Mouse (Mus musculus): ENCODE data around the gene Tspan18. TPM values are rescaled to one million over a fixed set of nuclear protein-coding genes. Genes with fewer than 3 reads are reported as not detected.
A peak's percentile ranks its signal among the peaks of the same experiment; 100 is the strongest.

Tspan18 gene
- total RNA-seq, 2 experiments from 2014 or later = 39.1 to 40.2 TPM

DNA sequence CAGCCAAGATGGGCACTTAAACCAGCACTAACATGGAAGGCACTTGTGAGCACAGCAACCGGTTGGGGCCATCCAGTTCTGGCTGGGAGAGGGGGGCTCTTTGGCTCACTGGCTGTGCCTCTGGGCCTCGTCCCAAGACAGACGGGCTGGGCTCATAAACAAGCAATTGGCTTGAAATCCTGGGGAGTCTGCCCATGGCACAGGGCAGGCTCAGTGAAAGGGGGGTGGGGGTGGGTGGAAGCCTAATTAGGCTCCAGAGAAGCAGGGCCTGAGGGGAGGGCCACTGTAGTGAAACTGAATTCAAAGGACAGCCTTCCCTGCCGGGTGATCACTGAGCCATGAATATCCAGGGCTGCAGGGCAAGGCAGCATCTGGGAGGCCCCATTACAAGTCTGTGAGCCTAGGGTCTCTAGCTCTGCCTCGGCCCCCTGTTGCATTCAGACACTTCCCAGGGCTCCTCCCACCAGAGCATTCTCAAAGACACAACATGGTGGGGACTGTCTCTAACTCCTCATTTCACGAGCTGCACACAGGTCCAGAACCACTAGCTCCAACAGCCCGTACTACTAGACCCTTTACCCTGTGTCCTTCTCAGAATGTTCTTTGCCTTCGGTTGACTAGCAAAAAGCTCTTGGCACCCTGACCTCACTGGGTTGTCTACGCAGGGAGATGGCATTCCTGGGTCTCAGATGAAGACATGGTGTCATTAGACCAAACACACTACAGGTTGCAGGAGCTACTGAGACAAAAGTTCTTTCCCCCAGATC, 106.4 kb downstream of the Tspan18 start:
- TF ChIP-seq CTCF (conservative IDR thresholded peaks at IDR 0.05) = no peak
- H3K27ac ChIP-seq = peak overlapping the region; percentile 86
- no peak overlapping the region for H3K4me3 ChIP-seq
- peak in 1 of 2 experiments; percentile 50 for DNase-seq (ENCODE audit: low spot score in 2 of 2)

DNA sequence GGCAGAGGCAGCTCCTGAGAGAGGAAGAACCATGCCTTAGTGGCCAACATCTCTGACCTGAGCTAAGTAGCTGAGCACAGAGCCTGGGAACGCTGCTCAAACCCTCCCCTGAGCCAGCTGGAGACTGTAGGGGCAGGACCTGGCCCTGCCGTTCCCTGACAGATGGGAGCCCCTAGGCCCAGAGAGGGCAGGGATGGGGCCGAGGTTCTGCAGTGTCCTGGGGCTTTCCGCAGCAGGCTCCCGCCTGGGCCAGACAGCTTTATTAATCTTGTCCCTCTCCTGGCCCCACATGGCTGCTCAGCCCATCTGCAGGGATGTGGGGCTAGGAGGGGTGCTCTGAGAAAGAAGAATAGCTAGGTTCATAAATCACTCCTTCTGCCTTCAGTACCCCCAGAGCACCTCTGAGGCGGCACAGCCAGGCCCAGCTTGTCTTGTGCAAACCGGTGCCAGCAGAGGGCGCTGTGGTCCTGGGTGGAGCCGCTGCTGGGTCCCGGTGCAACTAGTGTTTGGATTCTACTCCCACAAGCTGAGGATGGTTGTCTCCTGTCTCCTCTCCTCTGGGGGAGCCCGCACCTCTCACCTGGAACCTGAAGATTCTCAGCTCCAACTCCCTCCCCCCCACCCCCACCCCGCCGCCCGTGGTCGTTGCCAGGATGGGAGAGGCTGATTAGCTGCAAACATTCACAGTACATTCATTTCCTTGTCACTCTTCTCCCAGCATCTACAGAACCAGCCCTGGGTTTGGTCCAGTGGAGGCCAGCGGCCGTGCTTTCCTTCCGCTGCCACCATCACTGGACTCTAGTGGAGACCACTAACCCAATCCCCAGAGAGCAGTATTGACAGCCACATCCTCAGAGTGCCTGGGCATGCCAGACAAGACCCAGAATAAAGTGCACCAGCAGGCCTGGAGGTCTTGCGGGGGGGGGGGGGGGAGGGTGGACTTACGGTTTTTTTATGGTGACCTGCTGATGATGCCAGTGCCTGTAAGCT, 107.4 kb downstream of the Tspan18 start:
- TF ChIP-seq CTCF (conservative IDR thresholded peaks at IDR 0.05) = peak; percentile 87
- H3K27ac ChIP-seq = peak overlapping the region; percentile 52; the same call in 1 of the 2 replicates

DNA sequence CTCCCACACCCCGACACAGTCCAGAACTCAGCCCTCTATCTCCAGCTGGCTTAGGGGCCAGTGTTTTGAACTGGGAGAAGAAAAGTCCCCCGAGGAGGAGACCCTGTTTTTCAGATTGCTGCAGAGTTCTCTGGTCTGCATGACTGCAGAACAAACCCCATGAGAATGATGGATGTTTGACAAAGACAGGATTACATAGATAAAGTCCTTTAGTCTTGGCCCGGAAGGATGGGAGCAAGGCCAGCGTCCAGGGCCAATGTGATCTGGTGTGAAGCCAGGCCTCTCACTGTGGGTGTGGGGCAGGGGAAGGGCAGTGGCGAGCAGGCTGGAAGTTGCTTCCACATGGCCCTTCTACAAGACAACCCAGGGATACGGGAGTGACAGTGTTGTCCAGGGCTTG, 110.8 kb downstream of the Tspan18 start:
- DNase-seq (ENCODE audit: low spot score in 2 of 2) = no peak
- no peak overlapping the region for H3K27ac ChIP-seq
- no peak overlapping the region for H3K4me3 ChIP-seq
- TF ChIP-seq CTCF (conservative IDR thresholded peaks at IDR 0.05) = no peak

More for the DNA sequence above, 107.4 kb downstream of the Tspan18 start:
- peak; percentile 69 to 94 for DNase-seq (ENCODE audit: low spot score in 2 of 2)
- peak overlapping the region; percentile 8; the same call in 1 of the 2 replicates for H3K4me3 ChIP-seq

DNA sequence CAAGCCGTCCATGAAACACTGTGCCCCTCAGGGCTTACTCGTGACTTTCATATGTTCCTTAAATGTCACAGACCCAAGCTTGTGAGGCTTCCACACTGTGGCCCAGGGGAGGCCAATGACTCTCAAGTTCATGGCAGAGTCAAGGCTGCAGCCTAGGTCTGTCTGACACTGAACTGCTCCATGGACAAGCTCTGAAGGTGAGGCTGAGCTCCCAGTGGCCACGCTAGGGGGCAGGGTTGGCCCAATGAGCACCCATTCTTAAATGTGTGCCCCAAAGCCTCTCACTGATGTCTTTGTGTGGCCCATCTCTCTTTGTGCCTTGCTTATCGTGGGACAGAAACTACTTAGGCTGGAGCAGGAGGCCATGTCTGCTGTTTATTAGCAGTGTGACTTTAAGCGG, 113.9 kb downstream of the Tspan18 start:
- DNase-seq (ENCODE audit: low spot score in 2 of 2) = no peak
- H3K4me3 ChIP-seq = no peak overlapping the region
- no peak overlapping the region for H3K27ac ChIP-seq
- TF ChIP-seq CTCF (conservative IDR thresholded peaks at IDR 0.05) = peak; percentile 62

DNA sequence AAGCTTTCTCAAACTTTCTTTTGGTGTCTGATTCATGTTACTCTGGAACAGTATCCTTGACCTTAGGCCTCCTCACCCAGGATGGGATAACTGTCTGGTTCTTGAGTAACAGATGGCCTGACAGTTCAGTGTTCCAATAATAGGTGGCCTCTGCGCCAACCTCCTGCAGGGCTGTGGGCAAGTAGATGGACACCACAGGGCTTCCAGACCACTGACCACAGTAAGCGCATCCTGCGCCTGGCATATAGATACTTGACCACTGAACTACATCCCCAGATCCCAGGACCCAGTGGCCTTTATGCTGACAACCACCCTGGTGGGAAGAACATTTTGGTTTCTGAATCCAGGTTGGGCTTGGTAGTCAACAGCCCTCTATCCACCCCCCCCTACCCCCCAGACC, 114.7 kb downstream of the Tspan18 start:
- H3K4me3 ChIP-seq = no peak overlapping the region
- H3K27ac ChIP-seq = no peak overlapping the region
- no peak for TF ChIP-seq CTCF (conservative IDR thresholded peaks at IDR 0.05)
- DNase-seq (ENCODE audit: low spot score in 2 of 2) = no peak

DNA sequence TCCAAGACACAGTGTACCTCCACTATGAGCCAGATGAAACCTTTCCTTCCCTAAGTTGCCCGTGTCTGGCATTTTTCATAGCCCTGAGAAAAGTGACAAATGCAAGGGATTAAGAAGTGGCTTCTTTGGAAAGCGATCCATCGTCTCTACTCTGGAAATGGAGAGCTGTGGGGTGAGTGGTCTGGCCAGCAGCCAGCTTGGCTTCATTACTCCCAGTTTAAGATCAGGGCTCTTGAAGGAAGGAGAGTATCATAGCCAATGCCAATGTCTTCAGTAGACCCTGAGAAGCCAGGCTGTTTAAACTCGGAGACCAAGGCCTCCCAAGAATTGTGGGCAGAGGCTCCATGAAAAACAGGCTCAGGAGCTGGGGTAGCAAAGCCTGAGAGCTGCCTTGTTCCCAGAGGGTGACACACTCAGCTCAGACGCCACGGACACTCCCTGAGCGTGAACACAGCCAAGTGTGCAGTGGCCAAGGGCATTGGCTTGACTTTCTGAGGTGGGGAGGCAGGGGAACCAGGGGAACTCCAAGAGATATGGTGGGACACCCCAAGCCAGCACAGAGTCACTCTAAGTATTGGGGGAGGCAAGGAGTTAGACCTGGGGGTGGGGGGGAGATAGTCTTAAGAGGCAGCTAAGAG, 115.8 kb downstream of the Tspan18 start:
- H3K27ac ChIP-seq = peak overlapping the region; percentile 87; the same call in 1 of the 2 replicates
- DNase-seq (ENCODE audit: low spot score in 2 of 2) = no peak
- H3K4me3 ChIP-seq = no peak overlapping the region
- TF ChIP-seq CTCF (conservative IDR thresholded peaks at IDR 0.05) = no peak

DNA sequence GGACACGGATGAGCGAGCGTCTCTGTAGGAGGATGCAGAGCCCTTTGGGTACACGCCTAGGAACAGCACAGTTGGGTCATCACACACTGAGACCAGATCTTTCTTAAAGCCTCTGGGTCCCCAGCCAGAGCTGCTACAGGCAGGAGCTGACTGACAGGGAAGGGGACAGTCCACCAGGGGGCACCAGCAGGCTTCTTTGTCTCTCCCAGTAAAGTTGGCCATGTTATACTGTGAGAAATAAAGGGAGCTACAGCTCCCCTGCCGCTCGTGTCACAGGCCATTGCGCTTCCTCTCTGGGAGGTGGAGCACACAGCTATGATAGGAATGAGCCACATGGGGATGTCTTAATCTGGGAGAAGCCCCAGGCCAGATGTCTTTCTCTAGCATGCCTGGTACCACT, 117.3 kb downstream of the Tspan18 start:
- H3K27ac ChIP-seq = peak overlapping the region; percentile 87
- H3K4me3 ChIP-seq = no peak overlapping the region
- DNase-seq (ENCODE audit: low spot score in 2 of 2) = peak; percentile 87 to 93
- TF ChIP-seq CTCF (conservative IDR thresholded peaks at IDR 0.05) = peak; percentile 99

DNA sequence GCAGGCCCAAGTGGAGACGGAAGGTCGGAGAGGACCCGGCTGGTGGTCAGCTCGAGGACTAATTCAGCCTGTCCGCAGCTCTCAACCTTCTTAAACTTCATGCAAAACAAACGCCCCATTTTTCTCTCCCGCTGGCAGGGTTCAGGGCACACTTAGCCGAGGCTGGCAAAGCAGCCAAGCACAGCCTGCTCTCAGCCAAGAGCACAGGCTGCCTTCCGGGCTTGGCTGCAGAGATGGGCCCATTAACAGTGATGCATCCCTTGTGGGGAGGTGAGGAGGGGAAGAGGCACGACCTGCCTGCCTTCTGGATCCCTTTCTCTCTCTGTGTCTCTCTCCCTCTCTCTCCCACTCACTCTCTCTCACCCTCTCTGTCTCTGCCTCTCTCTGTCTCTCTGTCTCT, 118.5 kb downstream of the Tspan18 start:
- peak overlapping the region; percentile 87; the same call in 1 of the 2 replicates for H3K27ac ChIP-seq
- H3K4me3 ChIP-seq = no peak overlapping the region
- no peak for DNase-seq (ENCODE audit: low spot score in 2 of 2)
- no peak for TF ChIP-seq CTCF (conservative IDR thresholded peaks at IDR 0.05)

DNA sequence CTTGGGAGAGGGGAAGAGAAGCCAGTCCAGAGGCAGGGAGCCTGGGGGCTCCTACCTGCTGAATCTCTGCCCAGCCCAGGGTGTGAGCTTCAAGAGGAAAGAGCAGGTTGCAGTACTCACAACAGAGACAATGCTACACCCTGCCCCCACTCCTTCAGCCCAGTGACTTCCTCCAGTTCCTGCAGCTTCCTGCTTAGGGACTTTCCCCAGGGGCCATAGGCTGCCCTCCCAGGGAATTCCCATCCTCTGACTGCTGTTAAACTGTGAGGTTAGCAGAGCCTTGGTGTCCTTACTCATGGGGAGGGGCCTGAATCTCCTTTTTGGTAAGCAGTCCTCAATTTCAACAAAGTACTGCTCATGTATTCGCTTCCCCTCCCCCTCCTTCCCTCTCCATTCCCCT, 120.1 kb downstream of the Tspan18 start:
- Histone ChIP-seq H3K4me3 (no peak overlapping the region), H3K27ac (no peak overlapping the region)
- no peak for DNase-seq (ENCODE audit: low spot score in 2 of 2)
- TF ChIP-seq CTCF (conservative IDR thresholded peaks at IDR 0.05) = no peak

DNA sequence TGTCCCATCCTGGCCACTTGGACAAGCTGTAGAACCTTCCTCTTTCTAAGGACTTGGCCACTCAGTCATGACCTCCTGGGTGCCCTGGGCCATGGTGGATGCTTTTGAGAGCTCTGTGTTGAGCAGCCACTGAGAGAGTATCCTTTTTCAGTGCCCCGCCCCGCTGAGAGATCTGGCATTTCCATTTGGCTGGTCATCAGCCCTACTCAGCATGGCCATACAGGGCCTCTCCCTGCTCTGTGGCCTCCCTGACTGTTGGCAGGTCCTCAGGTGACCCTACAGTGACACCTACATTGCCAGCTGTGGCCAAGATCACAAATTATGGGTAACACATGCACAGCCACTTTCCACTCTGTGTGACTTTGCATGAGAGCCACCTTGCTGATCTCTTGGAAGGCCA, 121.4 kb downstream of the Tspan18 start:
- DNase-seq (ENCODE audit: low spot score in 2 of 2) = no peak
- TF ChIP-seq CTCF (conservative IDR thresholded peaks at IDR 0.05) = no peak
- Histone ChIP-seq H3K27ac (no peak overlapping the region), H3K4me3 (no peak overlapping the region)

DNA sequence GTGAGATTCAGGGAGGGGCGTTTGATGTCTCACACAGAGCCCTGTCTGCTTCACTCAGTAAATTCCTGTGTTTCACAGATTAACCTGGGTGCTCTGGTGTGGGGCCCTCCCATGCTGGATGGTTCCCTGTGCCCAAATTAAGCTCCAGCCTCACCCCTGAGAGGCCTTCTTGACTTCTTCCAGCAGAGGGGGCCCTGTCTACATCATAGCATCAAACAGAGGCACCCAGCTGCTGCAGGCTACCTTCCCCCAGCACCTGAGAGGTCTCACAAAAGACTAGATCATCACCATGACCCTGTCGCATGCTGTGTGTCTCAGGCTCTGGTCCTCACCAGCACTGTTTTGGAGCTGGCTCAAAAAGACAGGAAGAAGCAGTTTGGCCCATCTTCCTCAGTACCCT, 121.9 kb downstream of the Tspan18 start:
- no peak overlapping the region for H3K4me3 ChIP-seq
- peak; percentile 47 for TF ChIP-seq CTCF (conservative IDR thresholded peaks at IDR 0.05)
- no peak overlapping the region for H3K27ac ChIP-seq
- DNase-seq (ENCODE audit: low spot score in 2 of 2) = no peak

DNA sequence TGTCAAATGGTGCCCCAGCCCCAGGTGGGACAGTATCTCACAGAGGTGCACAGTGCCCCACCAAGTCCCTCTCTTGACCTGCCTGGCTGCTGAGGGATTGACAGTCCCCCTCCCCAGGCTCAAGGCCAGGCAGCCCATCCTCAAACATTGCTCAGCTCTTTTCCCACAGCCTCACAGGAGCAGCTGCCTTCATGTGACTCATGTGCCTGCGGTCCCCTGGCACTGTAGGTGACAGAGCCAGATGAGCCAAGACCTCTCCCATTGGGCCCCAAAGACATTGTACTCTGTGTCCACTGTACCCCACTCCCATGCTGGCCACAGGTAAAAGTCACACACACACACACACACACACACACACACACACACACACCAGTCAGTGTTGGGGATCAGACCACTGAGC, 128.2 kb downstream of the Tspan18 start:
- Histone ChIP-seq H3K4me3 (no peak overlapping the region), H3K27ac (peak overlapping the region; percentile 6; the same call in 1 of the 2 replicates)
- no peak for TF ChIP-seq CTCF (conservative IDR thresholded peaks at IDR 0.05)
- DNase-seq (ENCODE audit: low spot score in 2 of 2) = no peak

DNA sequence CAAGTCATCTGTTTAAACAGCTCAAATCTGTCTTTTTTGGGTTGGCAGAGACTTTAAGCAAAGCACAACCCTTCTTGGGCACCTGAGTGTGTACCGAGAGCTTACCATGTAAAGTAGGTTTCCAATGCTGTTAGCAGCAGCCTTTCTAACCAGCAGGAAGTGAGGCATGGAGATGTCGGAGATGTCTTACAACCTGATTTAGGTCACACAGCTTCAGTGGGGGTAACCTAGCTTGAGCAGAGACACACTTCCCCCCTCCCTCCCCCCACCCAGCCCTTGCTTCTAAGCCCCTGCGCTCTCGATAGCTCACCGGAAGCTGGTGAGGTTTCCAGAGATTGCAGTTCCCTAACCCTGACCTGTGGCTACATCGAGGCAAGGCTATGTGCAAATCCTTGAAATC, 129.7 kb downstream of the Tspan18 start:
- no peak for TF ChIP-seq CTCF (conservative IDR thresholded peaks at IDR 0.05)
- no peak overlapping the region for H3K4me3 ChIP-seq
- no peak for DNase-seq (ENCODE audit: low spot score in 2 of 2)
- no peak overlapping the region; the same call in 1 of the 2 replicates for H3K27ac ChIP-seq

Measured in layer of hippocampus, adult 2 months (tissue).